Mouse (Mus musculus) limb, embryonic 15.5 days (tissue): ENCODE results near the gene Bysl. TPM values are rescaled to one million over a fixed set of nuclear protein-coding genes. Genes with fewer than 3 reads are reported as not detected.

Experiments used
- ATAC-seq: fragments of 200-750 bp; cut with Nextera tagmentation; 2 replicates; pipeline ENCODE4 v1.8.0; 2017; ENCODE audit warnings: low read depth, moderate TSS enrichment; ENCODE audit not compliant: insufficient number of reproducible peaks, low FRiP score, low TSS enrichment
- H3K27ac ChIP-seq: fragments of 300-500 bp; sonication (generic); 2 replicates; pipeline ENCODE4 v1.5.1; 2015; ENCODE audit warnings: moderate library complexity, mild to moderate bottlenecking, inconsistent platforms
- H3K27me3 ChIP-seq: fragments of 300-500 bp; sonication (generic); 2 replicates; pipeline ENCODE4 v1.6.1; 2015; ENCODE audit warnings: inconsistent platforms
- H3K36me3 ChIP-seq: fragments of 300-500 bp; sonication (generic); 2 replicates; pipeline ENCODE4 v1.6.1; 2015; ENCODE audit warnings: inconsistent platforms
- H3K4me1 ChIP-seq: fragments of 300-500 bp; sonication (generic); 2 replicates; pipeline ENCODE4 v1.6.1; 2015; ENCODE audit warnings: inconsistent platforms
- H3K4me2 ChIP-seq: fragments of 300-500 bp; sonication (generic); 2 replicates; pipeline ENCODE4 v1.6.1; 2015; ENCODE audit warnings: mild to moderate bottlenecking, inconsistent platforms
- H3K4me3 ChIP-seq: fragments of 300-500 bp; sonication (generic); 2 replicates; pipeline ENCODE4 v1.5.1; 2015; ENCODE audit warnings: mild to moderate bottlenecking, inconsistent platforms
- H3K9ac ChIP-seq: fragments of 300-500 bp; sonication (generic); 2 replicates; pipeline ENCODE4 v1.6.1; 2015; ENCODE audit warnings: inconsistent platforms
- H3K9me3 ChIP-seq: fragments of 300-500 bp; sonication (generic); 2 replicates; pipeline ENCODE4 v1.6.1; 2016; ENCODE audit warnings: inconsistent platforms
- WGBS: fragments of 180-500 bp; shearing (Covaris S2); methylation state at CpG from one replicate; pipeline ENCODE4 v1.1.7; 2015; 5-methylcytosine and 5-hydroxymethylcytosine counted together
- polyA plus RNA-seq: library from polyadenylated mRNA; unstranded; fragments of >200 nt; fragmentation: Nextera tagmentation; extraction: Ambion mirVana; gene quantifications from 2 replicates; pipeline ENCODE4 v1.2.1, GENCODE M21; 2015

The Bysl gene
- polyA plus RNA-seq, 1 experiment from 2014 or later, result 24.1 TPM

GRCm38 (mm10) chr17:47557179-47557578 is 54.1 kb downstream of the Bysl start:
- Histone ChIP-seq H3K4me1 (0 out of 2 replicates have a peak, but pooled peaks cover 2% of the 10 kb centered on the region), H3K9ac (no peak overlapping the region), H3K4me2 (no peak overlapping the region), H3K27me3 (no peaks in the 10 kb centered on the region), H3K27ac (0 out of 2 replicates have a peak overlapping the region, but pooled peaks have one; percentile 33), H3K9me3 (no peaks in the 10 kb centered on the region), H3K36me3 (no peaks in the 10 kb centered on the region), H3K4me3 (no peak overlapping the region)
- WGBS, result 53% methylated on average over 3 of the region's 3 CpGs
- ATAC-seq, result no peak

GRCm38 (mm10) chr17:47554621-47555020 is 56.7 kb downstream of the Bysl start:
- Histone ChIP-seq H3K9me3 (no peaks in the 10 kb centered on the region), H3K4me3 (no peak overlapping the region), H3K27ac (no peak overlapping the region), H3K36me3 (no peaks in the 10 kb centered on the region), H3K9ac (no peak overlapping the region), H3K4me1 (0 out of 2 replicates have a peak, but pooled peaks cover 2% of the 10 kb centered on the region), H3K27me3 (no peaks in the 10 kb centered on the region), H3K4me2 (no peak overlapping the region)
- WGBS, result 56% methylated on average over 9 of the region's 10 CpGs
- no peak for ATAC-seq

GRCm38 (mm10) chr17:47552994-47553393 is 58.3 kb downstream of the Bysl start:
- no peaks in the 10 kb centered on the region for H3K27me3 ChIP-seq

GRCm38 (mm10) chr17:47551049-47551448 is 60.2 kb downstream of the Bysl start:
- 0 out of 2 replicates have a peak overlapping the region, but pooled peaks have one; percentile 27 for H3K27ac ChIP-seq
- no peak overlapping the region for H3K4me3 ChIP-seq
- H3K4me2 ChIP-seq, result no peak overlapping the region
- ATAC-seq, result no peak
- no peaks in the 10 kb centered on the region for H3K27me3 ChIP-seq
- no peak overlapping the region for H3K9ac ChIP-seq
- H3K4me1 ChIP-seq, result 0 out of 2 replicates have a peak, but pooled peaks cover 2% of the 10 kb centered on the region
- H3K9me3 ChIP-seq, result no peaks in the 10 kb centered on the region
- no peaks in the 10 kb centered on the region for H3K36me3 ChIP-seq
- 68% methylated on average over 7 of the region's 7 CpGs for WGBS

More at GRCm38 (mm10) chr17:47552994-47553393, 58.3 kb downstream of the Bysl start:
- Histone ChIP-seq H3K4me2 (no peak overlapping the region), H3K4me3 (no peak overlapping the region), H3K9me3 (no peaks in the 10 kb centered on the region), H3K27ac (no peak overlapping the region), H3K36me3 (no peaks in the 10 kb centered on the region), H3K9ac (no peak overlapping the region), H3K4me1 (0 out of 2 replicates have a peak, but pooled peaks cover 2% of the 10 kb centered on the region)
- no peak for ATAC-seq

Other genes starting within 250 kb of the Bysl start
- gene Mrps10, start 242.6 kb downstream of the Bysl start, polyA plus RNA-seq, result 67.3 and 76.2 TPM in 2 replicates
- gene Guca1b, start 226.1 kb downstream of the Bysl start, polyA plus RNA-seq, result 0.41 and 0.69 TPM in 2 replicates
- gene Guca1a, start 210.9 kb downstream of the Bysl start, polyA plus RNA-seq, result 5.9 and 6.2 TPM in 2 replicates
- gene AI661453, start 174.9 kb downstream of the Bysl start, polyA plus RNA-seq, result 3.9 and 5.1 TPM in 2 replicates
- 0.17 and 0.19 TPM in 2 replicates for gene 1700001C19Rik, start 174.1 kb downstream of the Bysl start, polyA plus RNA-seq
- 28.2 and 28.9 TPM in 2 replicates for gene Taf8, start 109.2 kb downstream of the Bysl start, polyA plus RNA-seq
- gene Ccnd3, start 106.4 kb downstream of the Bysl start, polyA plus RNA-seq, result 499 and 569 TPM in 2 replicates
- gene Med20, start 90 bp upstream of the Bysl start, polyA plus RNA-seq, result 48.9 and 53.2 TPM in 2 replicates
- gene Gm20517, start 97 bp upstream of the Bysl start, polyA plus RNA-seq, result 0.99 and 2.4 TPM in 2 replicates
- 3.0 and 4.0 TPM in 2 replicates for gene Usp49, start 19.2 kb upstream of the Bysl start, polyA plus RNA-seq
- gene Tomm6, start 76.9 kb upstream of the Bysl start, polyA plus RNA-seq, result 386 and 389 TPM in 2 replicates
- gene Frs3, start 77.5 kb upstream of the Bysl start, polyA plus RNA-seq, result 4.1 and 4.4 TPM in 2 replicates
- gene Gm21981, start 83.0 kb upstream of the Bysl start, polyA plus RNA-seq, result 0.13 and 0.41 TPM in 2 replicates
- 0.27 TPM in 1 of 2 replicates, not detected in the other for gene Prickle4, start 83.2 kb upstream of the Bysl start, polyA plus RNA-seq
- 0.10 and 0.16 TPM in 2 replicates for gene Pgc, start 115.3 kb upstream of the Bysl start, polyA plus RNA-seq
- gene Tfeb, start 125.5 kb upstream of the Bysl start, polyA plus RNA-seq, result 13.0 and 14.1 TPM in 2 replicates
- 17.5 and 18.2 TPM in 2 replicates for gene Mdfi, start 223.2 kb upstream of the Bysl start, polyA plus RNA-seq